Mouse (Mus musculus): ENCODE data around the gene Kalrn.

DNA sequence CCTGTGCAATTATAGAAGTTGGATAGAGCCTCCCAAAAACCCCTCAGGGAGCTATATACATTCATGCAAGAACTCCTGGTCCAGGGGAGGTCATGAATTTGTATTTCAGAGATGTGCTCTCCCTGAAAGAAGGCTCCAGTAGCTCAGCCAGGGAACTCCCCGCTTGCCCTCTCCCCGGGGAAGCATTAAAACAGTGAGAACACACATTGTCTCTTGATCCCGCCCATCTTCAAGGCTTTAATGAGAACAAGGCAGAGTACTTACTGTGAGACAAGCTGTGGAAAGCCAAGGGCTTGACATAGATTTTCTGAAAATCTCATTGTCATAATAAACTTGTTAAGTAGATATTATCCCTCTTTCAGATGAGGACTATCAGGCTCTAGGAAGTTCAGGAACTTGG, 155.4 kb downstream of the Kalrn start:
- TF ChIP-seq CTCF (conservative IDR thresholded peaks at IDR 0.05; ENCODE audit: low read length) = no peak
- no peak for TF ChIP-seq POU5F1 (IDR thresholded peaks at IDR 0.05; ENCODE audit: borderline replicate concordance, low read length)
- no peak for TF ChIP-seq NANOG (IDR thresholded peaks at IDR 0.05; ENCODE audit: borderline replicate concordance, low read length)

Data from E14TG2a.4 (cell line).